Mouse (Mus musculus) limb, embryonic 13.5 days (tissue): ENCODE results near the gene Map2k1. TPM values are rescaled to one million over a fixed set of nuclear protein-coding genes. Genes with fewer than 3 reads are reported as not detected.

Source experiments
- ATAC-seq: fragments of 200-750 bp; cut with Nextera tagmentation; 2 replicates; pipeline ENCODE4 v1.8.0; 2017; ENCODE audit warnings: low read depth, moderate number of reproducible peaks, moderate TSS enrichment; ENCODE audit not compliant: low FRiP score
- H3K27ac ChIP-seq: fragments of 300-500 bp; sonication (generic); 2 replicates; pipeline ENCODE4 v1.5.1; 2015; ENCODE audit warnings: inconsistent platforms, mild to moderate bottlenecking, moderate library complexity
- H3K27me3 ChIP-seq: fragments of 300-500 bp; sonication (generic); 2 replicates; pipeline ENCODE4 v1.6.1; 2015; ENCODE audit warnings: mild to moderate bottlenecking, inconsistent platforms
- H3K36me3 ChIP-seq: fragments of 300-500 bp; sonication (generic); 2 replicates; pipeline ENCODE4 v1.6.1; 2015; ENCODE audit warnings: inconsistent platforms, mild to moderate bottlenecking, moderate library complexity
- H3K4me1 ChIP-seq: fragments of 300-500 bp; sonication (generic); 2 replicates; pipeline ENCODE4 v1.6.1; 2015; ENCODE audit warnings: inconsistent platforms
- H3K4me2 ChIP-seq: fragments of 300-500 bp; sonication (generic); replicated peaks from 2 replicates; pipeline ENCODE4 v1.6.1; 2015; ENCODE audit warnings: inconsistent platforms, mild to moderate bottlenecking, moderate library complexity
- H3K4me3 ChIP-seq: fragments of 300-500 bp; sonication (generic); 2 replicates; pipeline ENCODE4 v1.5.1; 2015; ENCODE audit warnings: moderate library complexity, mild to moderate bottlenecking, inconsistent platforms
- H3K9ac ChIP-seq: fragments of 300-500 bp; sonication (generic); 2 replicates; pipeline ENCODE4 v1.6.1; 2015; ENCODE audit warnings: mild to moderate bottlenecking, inconsistent platforms
- H3K9me3 ChIP-seq: fragments of 300-500 bp; sonication (generic); 2 replicates; pipeline ENCODE4 v1.6.1; 2016; ENCODE audit warnings: inconsistent platforms
- WGBS: fragments of 180-500 bp; shearing (Covaris S2); methylation state at CpG from one replicate; pipeline ENCODE4 v1.1.7; 2015; 5-methylcytosine and 5-hydroxymethylcytosine counted together
- polyA plus RNA-seq: library from polyadenylated mRNA; unstranded; fragments of >200 nt; fragmentation: Nextera tagmentation; extraction: Ambion mirVana; gene quantifications from 2 replicates; pipeline ENCODE4 v1.2.1, GENCODE M21; 2015

Gene Map2k1
- polyA plus RNA-seq, 1 experiment from 2014 or later = 80.1 TPM

DNA sequence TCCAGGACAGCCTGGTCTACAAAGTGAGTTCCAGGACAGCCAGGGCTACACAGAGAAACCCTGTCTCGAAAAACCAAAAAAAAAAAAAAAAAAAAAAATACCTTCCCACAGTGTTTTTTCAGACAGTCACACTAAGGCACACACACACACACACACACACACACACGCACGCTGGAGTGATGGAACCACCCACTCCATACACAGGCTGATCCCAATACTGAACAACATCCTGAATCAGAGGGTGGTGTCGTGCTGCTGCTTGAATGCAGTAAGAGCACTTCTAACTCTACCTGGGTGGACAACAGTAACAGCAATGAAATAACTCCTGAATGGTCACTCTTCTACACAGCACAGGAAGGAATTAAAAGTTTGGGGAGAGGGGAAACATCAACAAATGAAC lies 32.0 kb downstream of the Map2k1 start:
- no peaks in the 10 kb centered on the region for H3K9me3 ChIP-seq
- peaks cover 7% of the 10 kb centered on the region; the same call in 1 of the 2 replicates for H3K4me1 ChIP-seq
- WGBS = 86% methylated on average over 4 of the region's 4 CpGs
- H3K27me3 ChIP-seq = no peaks in the 10 kb centered on the region
- ATAC-seq = no peak
- no peak overlapping the region for H3K27ac ChIP-seq
- H3K4me2 ChIP-seq = no peak overlapping the region
- H3K4me3 ChIP-seq = no peak overlapping the region
- no peak overlapping the region for H3K9ac ChIP-seq
- H3K36me3 ChIP-seq = 0 out of 2 replicates have a peak, but pooled peaks cover 4% of the 10 kb centered on the region

DNA sequence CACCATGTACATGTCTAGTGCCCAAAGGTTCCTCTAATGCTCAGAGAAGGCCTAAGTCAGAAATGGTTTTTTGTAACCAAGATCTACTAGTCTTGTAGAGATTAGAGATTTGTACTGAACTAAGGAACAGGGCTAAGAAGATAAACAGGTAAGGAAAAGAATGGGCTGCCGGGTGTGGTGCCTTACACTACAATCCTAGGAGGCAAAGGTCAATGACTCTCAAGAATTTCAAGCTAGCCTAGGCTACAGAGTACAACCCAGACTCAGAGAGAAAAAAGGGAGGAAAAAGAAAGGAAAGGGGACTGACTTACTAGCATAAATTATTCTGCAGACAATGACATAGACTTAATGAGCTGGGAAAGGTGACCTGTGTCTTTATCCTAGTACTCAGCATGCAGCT lies 32.8 kb downstream of the Map2k1 start:
- Histone ChIP-seq H3K27ac (no peak overlapping the region), H3K9me3 (no peaks in the 10 kb centered on the region), H3K4me2 (no peak overlapping the region), H3K27me3 (no peaks in the 10 kb centered on the region), H3K4me1 (peaks cover 7% of the 10 kb centered on the region; the same call in 1 of the 2 replicates), H3K9ac (no peak overlapping the region), H3K36me3 (0 out of 2 replicates have a peak, but pooled peaks cover 4% of the 10 kb centered on the region), H3K4me3 (no peak overlapping the region)
- 80% methylated on average over 1 of the region's 1 CpGs for WGBS
- no peak for ATAC-seq

GRCm38 (mm10) chr9:64219772-64220420 lies 33.5 kb downstream of the Map2k1 start:
- H3K36me3 ChIP-seq = 0 out of 2 replicates have a peak, but pooled peaks cover 3% of the 10 kb centered on the region
- WGBS = 63% methylated on average over 10 of the region's 10 CpGs

DNA sequence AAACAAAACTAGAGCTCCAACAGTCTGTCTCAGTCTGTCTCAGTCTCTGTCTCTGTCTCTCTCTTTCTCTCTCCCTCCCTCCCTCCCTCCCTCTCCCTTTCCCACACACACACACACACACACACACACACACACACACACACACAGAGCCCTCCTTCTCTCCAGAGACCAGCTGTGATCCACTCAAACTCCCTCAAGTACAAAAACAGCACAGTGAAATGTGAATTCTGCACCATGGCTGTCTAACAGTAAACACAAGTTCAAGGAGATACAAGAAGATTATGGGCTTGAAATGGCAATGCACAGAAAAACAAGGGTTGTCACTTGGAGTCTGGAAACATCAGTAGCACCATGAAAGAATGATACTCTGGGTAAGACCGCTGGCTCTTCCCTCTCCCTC lies 34.1 kb downstream of the Map2k1 start:
- Histone ChIP-seq H3K27ac (no peak overlapping the region), H3K9me3 (no peaks in the 10 kb centered on the region), H3K27me3 (no peaks in the 10 kb centered on the region), H3K4me2 (no peak overlapping the region), H3K36me3 (0 out of 2 replicates have a peak, but pooled peaks cover 5% of the 10 kb centered on the region), H3K4me1 (peaks cover 7% of the 10 kb centered on the region; the same call in 1 of the 2 replicates), H3K4me3 (no peak overlapping the region), H3K9ac (no peak overlapping the region)
- no peak for ATAC-seq
- 56% methylated on average over 1 of the region's 1 CpGs for WGBS

More at GRCm38 (mm10) chr9:64219772-64220420, 33.5 kb downstream of the Map2k1 start:
- Histone ChIP-seq H3K9ac (no peak overlapping the region), H3K4me3 (no peak overlapping the region), H3K9me3 (no peaks in the 10 kb centered on the region), H3K4me2 (no peak overlapping the region), H3K27ac (no peak overlapping the region), H3K27me3 (no peaks in the 10 kb centered on the region), H3K4me1 (peaks cover 7% of the 10 kb centered on the region; the same call in 1 of the 2 replicates)
- no peak for ATAC-seq

- Histone ChIP-seq H3K9ac (no peak overlapping the region), H3K4me3 (no peak overlapping the region), H3K36me3 (0 out of 2 replicates have a peak, but pooled peaks cover 7% of the 10 kb centered on the region), H3K4me2 (no peak overlapping the region), H3K27me3 (no peaks in the 10 kb centered on the region), H3K9me3 (no peaks in the 10 kb centered on the region), H3K4me1 (peaks cover 7% of the 10 kb centered on the region; the same call in 1 of the 2 replicates), H3K27ac (no peak overlapping the region)
- no peak for ATAC-seq
These were observed 35.5 kb downstream of the Map2k1 start for GRCm38 (mm10) chr9:64217887-64218286.

- no peak for ATAC-seq
- Histone ChIP-seq H3K4me1 (peaks cover 7% of the 10 kb centered on the region; the same call in 1 of the 2 replicates), H3K27ac (no peak overlapping the region), H3K4me2 (no peak overlapping the region), H3K27me3 (no peaks in the 10 kb centered on the region), H3K9me3 (no peaks in the 10 kb centered on the region), H3K4me3 (no peak overlapping the region), H3K36me3 (peaks cover 18% of the 10 kb centered on the region), H3K9ac (no peak overlapping the region)
- 93% methylated on average over 2 of the region's 2 CpGs for WGBS
These were observed 36.8 kb downstream of the Map2k1 start for GRCm38 (mm10) chr9:64216641-64217040.

GRCm38 (mm10) chr9:64216090-64216489 lies 37.3 kb downstream of the Map2k1 start:
- no peak overlapping the region for H3K4me2 ChIP-seq
- H3K4me3 ChIP-seq = no peak overlapping the region
- peaks cover 22% of the 10 kb centered on the region for H3K36me3 ChIP-seq
- no peak for ATAC-seq
- 62% methylated on average over 4 of the region's 4 CpGs for WGBS
- H3K27ac ChIP-seq = no peak overlapping the region
- H3K4me1 ChIP-seq = peaks cover 7% of the 10 kb centered on the region; the same call in 1 of the 2 replicates
- H3K27me3 ChIP-seq = no peaks in the 10 kb centered on the region
- no peaks in the 10 kb centered on the region for H3K9me3 ChIP-seq
- no peak overlapping the region for H3K9ac ChIP-seq

DNA sequence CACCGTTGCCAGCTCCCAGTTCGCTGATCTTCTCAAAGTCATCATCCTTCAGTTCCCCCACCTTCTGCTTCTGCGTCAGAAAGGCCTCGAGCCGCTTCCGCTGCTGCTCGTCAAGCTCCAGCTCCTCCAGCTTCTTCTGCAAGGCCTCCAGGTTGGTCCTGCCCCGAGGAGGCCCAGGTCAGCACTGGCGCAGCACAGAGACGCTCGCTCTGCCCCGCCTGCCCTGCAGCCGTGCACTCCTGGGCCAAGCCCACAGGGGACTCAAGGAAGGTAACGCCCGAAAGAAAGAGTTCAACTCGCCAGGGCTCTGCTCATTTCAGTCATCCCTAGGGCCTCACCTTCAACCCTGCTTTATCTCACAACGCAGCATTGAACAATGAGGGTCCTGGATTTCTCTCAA lies 39.0 kb downstream of the Map2k1 start:
- no peak for ATAC-seq
- 87% methylated on average over 17 of the region's 17 CpGs for WGBS
- H3K4me2 ChIP-seq = no peak overlapping the region
- H3K27ac ChIP-seq = no peak overlapping the region
- H3K27me3 ChIP-seq = no peaks in the 10 kb centered on the region
- H3K4me1 ChIP-seq = peaks cover under 1% of the 10 kb centered on the region; the same call in 1 of the 2 replicates
- no peak overlapping the region for H3K9ac ChIP-seq
- H3K9me3 ChIP-seq = no peaks in the 10 kb centered on the region
- H3K4me3 ChIP-seq = no peak overlapping the region
- peaks cover 38% of the 10 kb centered on the region for H3K36me3 ChIP-seq

DNA sequence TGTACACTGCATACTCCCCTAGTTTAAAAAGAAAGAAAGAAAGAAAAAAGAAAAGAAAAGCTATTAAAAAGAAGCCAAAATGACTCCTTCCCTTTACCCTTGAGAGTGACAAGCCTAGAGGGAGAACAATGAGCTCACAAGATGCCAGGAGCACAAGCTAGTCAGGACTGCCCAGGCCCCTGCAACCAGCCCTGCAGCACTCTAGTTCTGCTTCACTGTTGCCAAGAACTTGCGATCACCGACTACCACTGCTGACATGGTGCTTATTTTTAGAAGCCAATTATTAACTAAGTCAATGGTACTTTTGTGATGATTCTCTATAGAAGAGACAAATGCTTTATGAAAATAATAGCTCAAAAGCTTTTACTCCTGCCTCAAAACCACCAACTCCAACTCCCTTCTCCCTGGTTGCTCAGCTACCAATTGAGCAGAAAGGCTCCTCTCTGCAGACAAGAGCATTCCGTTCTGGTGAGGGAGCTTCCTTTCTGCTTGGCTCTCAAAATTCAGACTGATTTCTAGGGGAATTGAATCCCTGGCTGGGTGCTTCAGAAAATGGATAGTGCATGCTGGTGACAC lies 45.8 kb downstream of the Map2k1 start:
- no peak overlapping the region for H3K4me2 ChIP-seq
- H3K9me3 ChIP-seq = no peaks in the 10 kb centered on the region
- no peak for ATAC-seq
- H3K27me3 ChIP-seq = no peaks in the 10 kb centered on the region
- no peaks in the 10 kb centered on the region for H3K4me1 ChIP-seq
- H3K9ac ChIP-seq = no peak overlapping the region
- peaks cover 82% of the 10 kb centered on the region for H3K36me3 ChIP-seq
- no peak overlapping the region for H3K4me3 ChIP-seq
- WGBS = 89% methylated on average over 3 of the region's 3 CpGs
- no peak overlapping the region for H3K27ac ChIP-seq

DNA sequence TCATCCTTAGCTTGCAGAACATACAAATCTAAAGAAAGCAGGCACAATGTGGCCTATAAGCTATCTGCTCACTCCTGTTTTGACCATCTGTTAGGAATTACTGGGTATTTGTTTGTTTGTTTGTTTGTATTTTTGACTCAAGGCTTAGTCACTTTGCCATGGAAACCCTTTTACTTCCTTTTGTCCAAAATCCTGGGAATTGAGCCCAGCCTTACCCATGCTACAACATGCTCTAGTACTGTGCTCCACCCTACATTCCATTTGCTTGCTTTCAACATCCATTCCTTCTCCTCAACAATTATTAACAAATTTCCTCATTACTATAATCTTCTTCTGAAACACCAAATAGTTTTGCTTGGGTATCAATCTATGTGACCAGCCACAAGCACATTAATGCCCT lies 50.6 kb downstream of the Map2k1 start:
- Histone ChIP-seq H3K27me3 (no peaks in the 10 kb centered on the region), H3K36me3 (peaks cover 62% of the 10 kb centered on the region), H3K4me3 (no peak overlapping the region), H3K9me3 (no peaks in the 10 kb centered on the region), H3K4me1 (no peaks in the 10 kb centered on the region), H3K9ac (no peak overlapping the region), H3K4me2 (no peak overlapping the region), H3K27ac (no peak overlapping the region)
- no peak for ATAC-seq

- Histone ChIP-seq H3K9me3 (no peaks in the 10 kb centered on the region), H3K9ac (no peak overlapping the region), H3K27me3 (no peaks in the 10 kb centered on the region), H3K27ac (no peak overlapping the region), H3K4me3 (no peak overlapping the region), H3K36me3 (peaks cover 62% of the 10 kb centered on the region), H3K4me2 (no peak overlapping the region), H3K4me1 (no peaks in the 10 kb centered on the region)
- no peak for ATAC-seq
These were observed 51.1 kb downstream of the Map2k1 start for GRCm38 (mm10) chr9:64202331-64202730.

GRCm38 (mm10) chr9:64199897-64200296 lies 53.5 kb downstream of the Map2k1 start:
- no peak overlapping the region for H3K27ac ChIP-seq

More at GRCm38 (mm10) chr9:64199897-64200296, 53.5 kb downstream of the Map2k1 start:
- WGBS = 71% methylated on average over 2 of the region's 2 CpGs
- ATAC-seq = no peak
- Histone ChIP-seq H3K4me1 (no peaks in the 10 kb centered on the region), H3K9me3 (no peaks in the 10 kb centered on the region), H3K4me2 (no peak overlapping the region), H3K4me3 (no peak overlapping the region), H3K27me3 (no peaks in the 10 kb centered on the region), H3K36me3 (peaks cover 49% of the 10 kb centered on the region), H3K9ac (no peak overlapping the region)
